In the genomic region with DNA sequence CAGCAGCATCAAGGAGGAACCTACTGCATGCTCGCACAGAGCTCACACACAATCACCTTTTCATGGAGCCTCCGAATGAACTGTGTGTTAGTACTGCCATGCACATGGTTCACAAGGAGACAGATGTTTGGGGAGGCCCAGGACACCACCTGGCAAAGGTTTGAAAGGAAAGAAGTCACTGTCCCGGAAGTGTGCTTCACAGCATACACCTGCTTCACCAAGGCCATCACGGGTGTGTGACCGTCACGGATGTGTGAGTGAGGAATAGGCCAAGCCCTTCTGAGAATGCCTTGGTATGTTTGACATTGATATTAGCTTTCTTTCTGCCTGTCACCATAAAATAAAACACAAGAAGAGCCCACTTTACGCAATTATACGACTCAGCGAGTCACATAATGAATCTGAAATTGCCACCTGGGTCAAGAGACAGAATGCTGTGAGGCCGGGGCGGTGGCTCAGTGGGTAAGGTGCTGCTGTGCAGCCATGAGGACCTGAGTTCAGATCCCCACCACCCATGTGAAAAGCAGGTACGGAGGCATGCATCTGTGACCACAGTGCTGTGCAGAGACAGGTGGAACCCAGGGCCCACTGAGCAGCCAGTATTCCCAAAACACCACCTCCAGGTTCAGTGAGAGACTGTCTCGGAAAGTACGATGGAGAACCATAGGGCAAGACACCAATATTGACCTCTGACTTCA, we compare ENCODE assay signal across 21 mouse cellular contexts.
DNase-seq lines count a peak whose midpoint lies in the region; ATAC-seq and TF ChIP-seq lines count a peak whose summit lies in the region.
"Had no signal": no experiment of that assay in that cellular context is flagged by ENCODE, and none has a peak within 500 bp of the region (broad histone marks: within the 10 kb centered on the region; RNA-seq: fewer than 3 reads in every experiment).

No protein-coding gene starts in this region.

- peak; percentile 42; the same call in 1 of the 2 replicates for ATAC-seq in hindbrain, embryonic 15.5 days (ENCODE audit: low FRiP score, low read depth)
- ATAC-seq in hindbrain, postnatal 0 days, result no peak
- peak; percentile 55; the same call in 1 of the 2 replicates for ATAC-seq in kidney, embryonic 16.5 days (ENCODE audit: low FRiP score, low TSS enrichment)
- ATAC-seq in neural tube, embryonic 13.5 days (ENCODE audit: low read depth), result 0 out of 2 replicates have a peak, but pooled peaks have one; percentile 38
- ATAC-seq: CD4-positive, CD25-positive, alpha-beta regulatory T cell, adult 4 months; forebrain, embryonic 14.5 days; forebrain, postnatal 0 days had no signal

- TF ChIP-seq CTCF in hindbrain, postnatal 0 days (IDR thresholded peaks at IDR 0.05; ENCODE audit: low read depth), result no peak

- no peaks in the 10 kb centered on the region for H3K9me3 ChIP-seq in hindbrain, embryonic 15.5 days
- no peaks in the 10 kb centered on the region for H3K9me3 ChIP-seq in hindbrain, postnatal 0 days (ENCODE audit: low read length)
- H3K9me3 ChIP-seq in kidney, embryonic 16.5 days (ENCODE audit: low read length), result no peaks in the 10 kb centered on the region
- 0 out of 2 replicates have a peak, but pooled peaks cover under 1% of the 10 kb centered on the region for H3K9me3 ChIP-seq in neural tube, embryonic 13.5 days
- H3K9me3 ChIP-seq: embryonic facial prominence, embryonic 12.5 days; embryonic facial prominence, embryonic 15.5 days; heart, embryonic 10.5 days had no signal

- no peak overlapping the region for H3K4me3 ChIP-seq in hindbrain, embryonic 15.5 days
- no peak overlapping the region for H3K4me3 ChIP-seq in hindbrain, postnatal 0 days (ENCODE audit: low read length)
- H3K4me3 ChIP-seq in kidney, embryonic 16.5 days (ENCODE audit: low read length), result no peak overlapping the region
- no peak overlapping the region for H3K4me3 ChIP-seq in neural tube, embryonic 13.5 days
- H3K4me3 ChIP-seq: embryonic facial prominence, embryonic 12.5 days; embryonic facial prominence, embryonic 15.5 days; heart, adult 2 months; heart, embryonic 10.5 days had no signal

- 74% methylated on average over 14 of the region's 14 CpGs for WGBS in hindbrain, embryonic 15.5 days
- 79% methylated on average over 14 of the region's 14 CpGs for WGBS in hindbrain, postnatal 0 days
- 71% methylated on average over 14 of the region's 14 CpGs for WGBS in kidney, embryonic 16.5 days
- WGBS in neural tube, embryonic 13.5 days, result 74% methylated on average over 14 of the region's 14 CpGs

- H3K27me3 ChIP-seq in hindbrain, embryonic 15.5 days, result no peaks in the 10 kb centered on the region
- H3K27me3 ChIP-seq in hindbrain, postnatal 0 days (ENCODE audit: insufficient read depth, low read length), result no peaks in the 10 kb centered on the region
- no peaks in the 10 kb centered on the region for H3K27me3 ChIP-seq in kidney, embryonic 16.5 days (ENCODE audit: insufficient read depth, low read length)
- H3K27me3 ChIP-seq in neural tube, embryonic 13.5 days, result no peaks in the 10 kb centered on the region
- H3K27me3 ChIP-seq: embryonic facial prominence, embryonic 12.5 days; embryonic facial prominence, embryonic 15.5 days had no signal

- DNase-seq in hindbrain, postnatal 0 days (ENCODE audit: low spot score), result no peak
- DNase-seq in kidney, adult 8-10 months, result no peak
- DNase-seq in neural tube, embryonic 10.5 days (ENCODE audit: extremely low spot score, low spot score), result no peak
- DNase-seq: adrenal gland, adult 2 months; adrenal gland, postnatal 14 days; cerebellum, adult 11 months; cerebellum, adult 2 months; cerebellum, adult 9-11 months; cerebellum, postnatal 25 days; gastrocnemius, postnatal 25 days; heart, adult 2 months had no signal

- H3K9ac ChIP-seq in hindbrain, embryonic 15.5 days, result no peak overlapping the region
- H3K9ac ChIP-seq in hindbrain, postnatal 0 days (replicated peaks; ENCODE audit: low read length), result no peak overlapping the region
- H3K9ac ChIP-seq in kidney, embryonic 16.5 days (replicated peaks; ENCODE audit: low read length), result no peak overlapping the region
- no peak overlapping the region for H3K9ac ChIP-seq in neural tube, embryonic 13.5 days
- H3K9ac ChIP-seq: embryonic facial prominence, embryonic 12.5 days; embryonic facial prominence, embryonic 15.5 days; forebrain, postnatal 0 days had no signal

- H3K4me2 ChIP-seq in hindbrain, embryonic 15.5 days, result no peak overlapping the region
- H3K4me2 ChIP-seq in hindbrain, postnatal 0 days (ENCODE audit: low read depth, low read length), result no peak overlapping the region
- H3K4me2 ChIP-seq in kidney, embryonic 16.5 days (replicated peaks; ENCODE audit: low read depth, low read length), result no peak overlapping the region
- no peak overlapping the region for H3K4me2 ChIP-seq in neural tube, embryonic 13.5 days
- H3K4me2 ChIP-seq: embryonic facial prominence, embryonic 12.5 days; embryonic facial prominence, embryonic 15.5 days; hindbrain, embryonic 14.5 days had no signal

- peaks cover 20% of the 10 kb centered on the region for H3K4me1 ChIP-seq in hindbrain, embryonic 15.5 days (replicated peaks)
- peaks cover 9% of the 10 kb centered on the region; the same call in 1 of the 2 replicates for H3K4me1 ChIP-seq in hindbrain, postnatal 0 days (ENCODE audit: insufficient read depth, low read length)
- H3K4me1 ChIP-seq in kidney, embryonic 16.5 days (ENCODE audit: insufficient read depth, low read length), result peaks cover 11% of the 10 kb centered on the region
- peaks cover 26% of the 10 kb centered on the region for H3K4me1 ChIP-seq in neural tube, embryonic 13.5 days (replicated peaks)
- H3K4me1 ChIP-seq: embryonic facial prominence, embryonic 12.5 days; embryonic facial prominence, embryonic 15.5 days had no signal

- no peaks in the 10 kb centered on the region for H3K36me3 ChIP-seq in hindbrain, embryonic 15.5 days
- no peaks in the 10 kb centered on the region for H3K36me3 ChIP-seq in hindbrain, postnatal 0 days (ENCODE audit: insufficient read depth, low read length)
- H3K36me3 ChIP-seq in kidney, embryonic 16.5 days (ENCODE audit: insufficient read depth, low read length), result no peaks in the 10 kb centered on the region
- no peaks in the 10 kb centered on the region for H3K36me3 ChIP-seq in neural tube, embryonic 13.5 days
- H3K36me3 ChIP-seq: embryonic facial prominence, embryonic 12.5 days; embryonic facial prominence, embryonic 15.5 days; heart, embryonic 10.5 days had no signal

- H3K27ac ChIP-seq in hindbrain, embryonic 15.5 days (replicated peaks), result no peak overlapping the region
- H3K27ac ChIP-seq in hindbrain, postnatal 0 days, result no peak overlapping the region
- 0 out of 2 replicates have a peak overlapping the region, but pooled peaks have one; percentile 6 for H3K27ac ChIP-seq in kidney, embryonic 16.5 days (ENCODE audit: low read length)
- H3K27ac ChIP-seq in neural tube, embryonic 13.5 days (replicated peaks), result no peak overlapping the region
- H3K27ac ChIP-seq: embryonic facial prominence, embryonic 12.5 days; embryonic facial prominence, embryonic 15.5 days; heart, adult 2 months; heart, embryonic 10.5 days had no signal
